Mouse (Mus musculus): ENCODE results near the gene Gnb5. TPM values are rescaled to one million over a fixed set of nuclear protein-coding genes. Genes with fewer than 3 reads are reported as not detected.
A peak's percentile ranks its signal among the peaks of the same experiment; 100 is the strongest.

Gnb5 gene
- polyA plus RNA-seq, 1 experiment = 4.0 TPM

- no peaks in the 10 kb centered on the region for H3K27me3 ChIP-seq (ENCODE audit: control insufficient read depth, insufficient read depth, low read length)
- TF ChIP-seq CTCF (IDR thresholded peaks at IDR 0.05; ENCODE audit: control insufficient read depth, insufficient read depth, insufficient replicate concordance, low read depth, low read length) (peak; percentile 53; the same call in 1 of the 2 replicates), POLR2A (IDR thresholded peaks at IDR 0.05; ENCODE audit: control insufficient read depth, low read depth, low read length) (no peak)
- no peaks in the 10 kb centered on the region for H3K4me1 ChIP-seq (ENCODE audit: control insufficient read depth, insufficient read depth, low read length)
- H3K4me3 ChIP-seq (ENCODE audit: control insufficient read depth, low read depth, low read length) = no peak overlapping the region
- H3K36me3 ChIP-seq (ENCODE audit: control insufficient read depth, insufficient read depth, low read length) = no peaks in the 10 kb centered on the region
- H3K27ac ChIP-seq (ENCODE audit: control insufficient read depth, insufficient read depth, low read depth, low read length) = no peak overlapping the region
These were observed 28.4 kb downstream of the Gnb5 start for GRCm38 (mm10) chr9:75334440-75334839.

- H3K4me1 ChIP-seq (ENCODE audit: control insufficient read depth, insufficient read depth, low read length) = no peaks in the 10 kb centered on the region
- no peak overlapping the region for H3K4me3 ChIP-seq (ENCODE audit: control insufficient read depth, low read depth, low read length)
- no peak overlapping the region for H3K27ac ChIP-seq (ENCODE audit: control insufficient read depth, insufficient read depth, low read depth, low read length)
- H3K36me3 ChIP-seq (ENCODE audit: control insufficient read depth, insufficient read depth, low read length) = no peaks in the 10 kb centered on the region
- TF ChIP-seq CTCF (IDR thresholded peaks at IDR 0.05; ENCODE audit: control insufficient read depth, insufficient read depth, insufficient replicate concordance, low read depth, low read length) (no peak), POLR2A (IDR thresholded peaks at IDR 0.05; ENCODE audit: control insufficient read depth, low read depth, low read length) (no peak)
- H3K27me3 ChIP-seq (ENCODE audit: control insufficient read depth, insufficient read depth, low read length) = no peaks in the 10 kb centered on the region
These were observed 31.9 kb downstream of the Gnb5 start for GRCm38 (mm10) chr9:75338016-75338415.

- TF ChIP-seq CTCF (IDR thresholded peaks at IDR 0.05; ENCODE audit: control insufficient read depth, insufficient read depth, insufficient replicate concordance, low read depth, low read length) (no peak), POLR2A (IDR thresholded peaks at IDR 0.05; ENCODE audit: control insufficient read depth, low read depth, low read length) (no peak)
- H3K27me3 ChIP-seq (ENCODE audit: control insufficient read depth, insufficient read depth, low read length) = no peaks in the 10 kb centered on the region
- no peaks in the 10 kb centered on the region for H3K4me1 ChIP-seq (ENCODE audit: control insufficient read depth, insufficient read depth, low read length)
- no peak overlapping the region for H3K4me3 ChIP-seq (ENCODE audit: control insufficient read depth, low read depth, low read length)
- H3K27ac ChIP-seq (ENCODE audit: control insufficient read depth, insufficient read depth, low read depth, low read length) = no peak overlapping the region
- no peaks in the 10 kb centered on the region for H3K36me3 ChIP-seq (ENCODE audit: control insufficient read depth, insufficient read depth, low read length)
These were observed 36.3 kb downstream of the Gnb5 start for GRCm38 (mm10) chr9:75342433-75342832.

GRCm38 (mm10) chr9:75347458-75347857 is 41.4 kb downstream of the Gnb5 start, which contains the start of gene Bcl2l10:
Gene Bcl2l10, plus strand, starts transcription at chr9:75347758.
- no peaks in the 10 kb centered on the region for H3K27me3 ChIP-seq (ENCODE audit: control insufficient read depth, insufficient read depth, low read length)
- no peak within 1 kb of the TSS for H3K27ac ChIP-seq (ENCODE audit: control insufficient read depth, insufficient read depth, low read depth, low read length)
- H3K4me3 ChIP-seq (ENCODE audit: control insufficient read depth, low read depth, low read length) = no peak within 1 kb of the TSS
- peaks cover 2% of the 10 kb centered on the region for H3K4me1 ChIP-seq (ENCODE audit: control insufficient read depth, insufficient read depth, low read length)
- H3K36me3 ChIP-seq (ENCODE audit: control insufficient read depth, insufficient read depth, low read length) = no peaks in the 10 kb centered on the region
- no peak for TF ChIP-seq CTCF (IDR thresholded peaks at IDR 0.05; ENCODE audit: control insufficient read depth, insufficient read depth, insufficient replicate concordance, low read depth, low read length)
- TF ChIP-seq POLR2A (IDR thresholded peaks at IDR 0.05; ENCODE audit: control insufficient read depth, low read depth, low read length) = no peak

GRCm38 (mm10) chr9:75348066-75348465 is 42.0 kb downstream of the Gnb5 start:
- no peaks in the 10 kb centered on the region for H3K36me3 ChIP-seq (ENCODE audit: control insufficient read depth, insufficient read depth, low read length)
- no peak overlapping the region for H3K4me3 ChIP-seq (ENCODE audit: control insufficient read depth, low read depth, low read length)
- H3K27me3 ChIP-seq (ENCODE audit: control insufficient read depth, insufficient read depth, low read length) = no peaks in the 10 kb centered on the region
- peaks cover 2% of the 10 kb centered on the region for H3K4me1 ChIP-seq (ENCODE audit: control insufficient read depth, insufficient read depth, low read length)
- H3K27ac ChIP-seq (ENCODE audit: control insufficient read depth, insufficient read depth, low read depth, low read length) = no peak overlapping the region
- TF ChIP-seq POLR2A (IDR thresholded peaks at IDR 0.05; ENCODE audit: control insufficient read depth, low read depth, low read length) = no peak
- no peak for TF ChIP-seq CTCF (IDR thresholded peaks at IDR 0.05; ENCODE audit: control insufficient read depth, insufficient read depth, insufficient replicate concordance, low read depth, low read length)

GRCm38 (mm10) chr9:75348641-75349040 is 42.6 kb downstream of the Gnb5 start:
- no peaks in the 10 kb centered on the region for H3K27me3 ChIP-seq (ENCODE audit: control insufficient read depth, insufficient read depth, low read length)
- no peak overlapping the region for H3K4me3 ChIP-seq (ENCODE audit: control insufficient read depth, low read depth, low read length)
- H3K27ac ChIP-seq (ENCODE audit: control insufficient read depth, insufficient read depth, low read depth, low read length) = no peak overlapping the region
- no peaks in the 10 kb centered on the region for H3K36me3 ChIP-seq (ENCODE audit: control insufficient read depth, insufficient read depth, low read length)
- H3K4me1 ChIP-seq (ENCODE audit: control insufficient read depth, insufficient read depth, low read length) = peaks cover 2% of the 10 kb centered on the region
- no peak for TF ChIP-seq POLR2A (IDR thresholded peaks at IDR 0.05; ENCODE audit: control insufficient read depth, low read depth, low read length)
- no peak for TF ChIP-seq CTCF (IDR thresholded peaks at IDR 0.05; ENCODE audit: control insufficient read depth, insufficient read depth, insufficient replicate concordance, low read depth, low read length)

- TF ChIP-seq CTCF (IDR thresholded peaks at IDR 0.05; ENCODE audit: control insufficient read depth, insufficient read depth, insufficient replicate concordance, low read depth, low read length) (no peak), POLR2A (IDR thresholded peaks at IDR 0.05; ENCODE audit: control insufficient read depth, low read depth, low read length) (no peak)
These were observed 47.0 kb downstream of the Gnb5 start for GRCm38 (mm10) chr9:75353094-75353493.

GRCm38 (mm10) chr9:75355783-75356182 is 49.7 kb downstream of the Gnb5 start:
- H3K27ac ChIP-seq (ENCODE audit: control insufficient read depth, insufficient read depth, low read depth, low read length) = no peak overlapping the region
- peaks cover 2% of the 10 kb centered on the region; the same call in 1 of the 2 replicates for H3K4me1 ChIP-seq (ENCODE audit: control insufficient read depth, insufficient read depth, low read length)
- TF ChIP-seq POLR2A (IDR thresholded peaks at IDR 0.05; ENCODE audit: control insufficient read depth, low read depth, low read length) (no peak), CTCF (IDR thresholded peaks at IDR 0.05; ENCODE audit: control insufficient read depth, insufficient read depth, insufficient replicate concordance, low read depth, low read length) (no peak)
- no peaks in the 10 kb centered on the region for H3K36me3 ChIP-seq (ENCODE audit: control insufficient read depth, insufficient read depth, low read length)
- no peak overlapping the region for H3K4me3 ChIP-seq (ENCODE audit: control insufficient read depth, low read depth, low read length)
- H3K27me3 ChIP-seq (ENCODE audit: control insufficient read depth, insufficient read depth, low read length) = no peaks in the 10 kb centered on the region

More at GRCm38 (mm10) chr9:75353094-75353493, 47.0 kb downstream of the Gnb5 start:
- Histone ChIP-seq H3K27me3 (ENCODE audit: control insufficient read depth, insufficient read depth, low read length) (no peaks in the 10 kb centered on the region), H3K4me1 (ENCODE audit: control insufficient read depth, insufficient read depth, low read length) (peaks cover 4% of the 10 kb centered on the region), H3K27ac (ENCODE audit: control insufficient read depth, insufficient read depth, low read depth, low read length) (no peak overlapping the region), H3K4me3 (ENCODE audit: control insufficient read depth, low read depth, low read length) (no peak overlapping the region), H3K36me3 (ENCODE audit: control insufficient read depth, insufficient read depth, low read length) (no peaks in the 10 kb centered on the region)
